Mouse (Mus musculus) spleen, postnatal 4 days (tissue): ENCODE results near the gene Tmem102.

Source experiments
- DNase-seq, 2 experiments: peaks; one replicate each; pipeline ENCODE4 v3.0.0; 2022; ENCODE audit warnings: low spot score in 2 of 2

Tmem102 gene

DNA sequence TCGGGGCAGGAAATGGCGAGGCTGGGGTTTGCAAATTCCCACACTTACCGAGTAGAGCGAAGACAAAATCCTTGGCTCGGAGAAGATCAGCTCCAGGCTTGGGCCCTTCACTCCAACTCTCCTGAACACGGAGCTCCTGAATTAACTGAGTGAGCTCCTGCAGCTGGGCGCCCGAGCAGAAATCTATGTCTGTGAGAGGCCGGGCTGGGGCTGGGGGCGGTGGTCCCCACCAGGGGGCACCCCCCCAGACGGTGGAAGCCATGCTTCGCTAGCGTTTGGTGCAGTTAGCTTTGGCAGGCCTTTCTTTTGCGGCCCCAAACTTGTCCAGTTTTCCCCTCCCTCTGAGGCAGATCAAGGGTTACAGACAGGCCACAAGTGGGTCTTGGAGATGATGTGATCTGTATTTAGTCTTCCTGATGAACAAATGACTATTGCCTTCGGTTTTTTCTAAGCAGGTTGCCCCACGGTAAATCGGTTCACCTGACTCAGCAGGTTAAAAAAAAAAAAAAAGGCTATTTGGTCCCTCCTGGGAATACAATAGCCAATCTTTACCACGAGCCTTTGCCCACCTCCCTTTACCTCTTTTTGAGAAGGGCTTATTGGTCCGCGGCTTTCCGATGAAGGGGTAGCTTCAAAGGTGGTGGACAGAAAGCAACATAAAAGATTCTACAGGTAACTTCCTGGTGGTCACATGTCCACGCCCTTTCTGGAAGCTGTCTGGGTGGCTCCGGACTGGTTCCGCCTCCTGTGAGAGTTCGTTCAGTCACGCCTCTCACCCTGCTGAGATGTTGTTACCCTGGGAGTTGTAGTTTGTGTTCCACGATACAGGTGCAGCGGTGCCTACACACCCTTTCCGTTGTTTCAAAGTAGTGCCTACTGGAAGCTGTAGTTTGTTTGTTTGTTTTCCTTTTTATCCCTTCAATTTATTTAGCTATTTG is at the start of gene Tmem102:
Gene Tmem102 (minus strand): TSS at position 653 of the 938 bp plus-strand sequence.
- no peak for DNase-seq

DNA sequence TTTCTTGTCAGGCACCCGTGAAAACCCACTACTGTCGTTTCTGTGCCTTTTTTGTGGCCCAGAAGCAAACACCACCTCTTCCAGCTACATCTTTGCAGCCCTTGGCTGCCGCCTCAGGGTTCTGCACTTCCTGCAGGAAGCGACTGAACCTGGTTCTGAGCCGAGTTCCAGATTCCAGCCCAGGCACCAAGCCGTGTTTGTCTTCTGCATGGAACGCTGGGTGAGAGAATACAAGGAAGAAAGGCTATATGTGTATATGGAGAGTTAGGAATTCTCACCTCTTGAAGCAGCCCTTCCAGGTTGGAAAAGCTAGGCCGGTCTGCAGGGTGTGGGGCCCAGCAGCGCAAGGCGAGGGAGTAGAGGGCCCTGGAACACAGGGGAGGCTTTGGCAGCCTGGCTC is 49.3 kb upstream of the Tmem102 start:
- peak in 1 of 2 experiments; percentile 72 for DNase-seq

DNA sequence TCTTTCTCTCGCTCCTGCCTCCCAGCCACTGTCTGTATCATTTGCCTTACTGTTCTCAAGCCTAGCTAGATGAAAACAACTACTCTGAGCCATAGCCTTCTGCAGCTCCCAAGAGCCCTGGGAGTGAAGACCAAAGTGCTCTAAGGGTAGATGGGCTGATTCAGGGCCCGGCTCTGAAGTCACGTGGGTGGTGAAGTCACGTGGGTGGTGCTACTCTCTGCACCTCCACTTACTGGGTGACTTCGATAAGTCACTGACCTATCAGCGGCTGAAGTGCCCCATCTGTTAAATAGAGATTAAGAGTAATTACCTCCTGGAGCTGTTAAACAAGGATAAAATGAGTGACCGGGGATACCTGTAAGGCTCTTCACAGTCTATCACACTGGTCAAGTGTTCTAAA is 48.6 kb upstream of the Tmem102 start:
- peak; percentile 86 to 87 for DNase-seq

DNA sequence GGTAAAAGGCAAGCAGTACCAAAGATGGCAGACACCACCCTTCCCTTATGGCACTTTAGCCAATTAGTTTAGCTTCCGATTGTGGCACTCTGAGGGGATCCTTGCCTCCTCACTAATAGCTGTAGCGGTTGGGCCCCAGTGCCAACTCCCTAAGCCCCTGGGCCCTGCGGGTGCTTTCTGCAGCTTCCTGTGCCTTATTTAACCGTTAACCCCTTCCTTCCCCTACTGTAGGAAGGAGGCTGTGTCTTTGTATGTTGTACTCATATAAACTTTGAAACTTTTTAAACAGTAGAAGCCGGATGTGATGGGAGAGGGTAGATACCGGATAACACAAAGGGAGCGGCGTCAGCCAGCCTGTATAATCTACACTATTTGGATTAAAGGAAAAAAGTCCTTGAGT is 45.3 kb upstream of the Tmem102 start:
- peak; percentile 31 to 60 for DNase-seq

DNA sequence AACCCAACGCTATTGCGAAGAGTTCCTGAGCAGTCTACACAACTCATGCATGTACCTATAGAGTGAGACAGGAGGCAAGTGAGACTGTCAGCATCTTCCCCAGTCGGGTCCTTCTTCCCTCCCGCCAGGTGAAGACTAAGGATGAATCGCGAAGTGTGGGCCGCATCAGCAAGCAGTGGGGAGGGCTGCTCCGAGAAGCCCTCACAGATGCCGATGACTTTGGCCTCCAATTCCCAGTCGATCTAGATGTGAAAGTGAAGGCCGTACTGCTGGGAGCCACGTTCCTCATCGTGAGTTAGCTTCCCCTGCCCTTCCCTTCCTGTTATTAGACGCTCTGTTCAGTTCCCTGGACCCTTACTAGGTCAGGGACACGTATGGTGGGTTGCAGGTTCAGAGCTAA is 44.5 kb upstream of the Tmem102 start:
- peak in 1 of 2 experiments; percentile 63 for DNase-seq

DNA sequence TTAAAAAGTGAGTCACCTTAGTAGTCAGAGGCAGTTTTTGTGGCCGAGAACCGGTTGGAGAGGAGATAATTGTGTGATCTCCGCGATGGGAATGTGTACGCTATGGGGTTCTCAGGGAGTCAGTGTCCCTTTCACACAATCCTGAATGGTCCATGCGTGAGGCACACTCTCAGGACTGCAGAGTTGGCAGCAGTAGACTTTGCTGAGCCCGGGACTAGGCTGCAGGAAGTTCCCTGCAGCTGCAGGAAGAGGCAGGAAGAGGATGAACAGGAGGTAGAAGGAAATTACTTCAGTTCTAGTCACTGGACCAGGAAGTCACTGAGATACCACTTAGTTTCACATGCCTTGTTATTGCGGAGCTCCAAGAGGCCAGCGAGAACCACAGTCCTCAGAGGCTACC is 43.7 kb upstream of the Tmem102 start:
- DNase-seq = peak in 1 of 2 experiments; percentile 63

- DNase-seq = peak in 1 of 2 experiments; percentile 66
These were observed 42.6 kb upstream of the Tmem102 start for GRCm38 (mm10) chr11:69848021-69848420.

DNA sequence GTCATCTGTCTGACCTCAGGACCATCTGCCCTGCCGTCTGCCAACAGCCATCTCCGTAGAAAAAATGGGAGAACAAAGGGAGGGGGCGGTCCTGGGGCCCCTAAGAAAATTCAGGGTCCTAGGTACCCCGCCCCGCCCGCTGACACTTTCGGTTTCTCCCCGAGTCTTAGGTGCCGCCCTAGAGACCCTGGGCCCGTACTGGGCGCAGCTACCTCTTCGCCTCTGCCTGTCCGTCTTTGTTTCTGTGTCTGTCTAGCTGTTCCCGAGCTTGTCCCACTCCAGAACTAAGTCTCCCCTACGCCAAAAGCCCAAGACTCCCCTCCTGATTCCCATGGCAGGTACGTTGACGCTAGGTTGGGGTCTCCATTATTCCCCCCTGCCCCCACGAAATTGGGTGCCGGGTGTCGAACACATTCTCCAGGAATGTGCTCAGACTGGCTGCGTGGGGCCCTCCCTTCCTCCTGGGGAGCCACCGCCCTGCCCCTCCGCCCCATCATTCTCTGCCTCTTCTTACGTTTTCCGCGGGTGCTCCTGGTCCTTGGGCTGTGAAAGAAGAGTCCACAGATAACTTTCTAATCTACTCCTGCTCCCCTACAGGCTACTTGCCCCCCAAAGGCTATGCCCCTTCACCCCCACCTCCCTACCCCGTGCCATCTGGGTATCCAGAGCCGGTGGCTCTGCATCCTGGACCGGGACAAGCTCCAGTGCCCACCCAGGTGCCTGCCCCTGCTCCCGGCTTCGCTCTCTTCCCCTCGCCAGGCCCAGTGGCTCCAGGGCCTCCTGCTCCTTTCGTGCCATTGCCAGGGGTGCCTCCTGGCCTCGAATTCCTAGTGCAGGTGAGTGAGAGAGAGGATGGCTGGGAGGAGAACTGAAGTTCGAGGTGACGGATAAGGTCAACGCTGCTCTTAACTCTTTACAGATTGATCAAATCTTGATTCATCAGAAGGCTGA is 41.6 kb upstream of the Tmem102 start:
- DNase-seq = peak; percentile 52 to 77

DNA sequence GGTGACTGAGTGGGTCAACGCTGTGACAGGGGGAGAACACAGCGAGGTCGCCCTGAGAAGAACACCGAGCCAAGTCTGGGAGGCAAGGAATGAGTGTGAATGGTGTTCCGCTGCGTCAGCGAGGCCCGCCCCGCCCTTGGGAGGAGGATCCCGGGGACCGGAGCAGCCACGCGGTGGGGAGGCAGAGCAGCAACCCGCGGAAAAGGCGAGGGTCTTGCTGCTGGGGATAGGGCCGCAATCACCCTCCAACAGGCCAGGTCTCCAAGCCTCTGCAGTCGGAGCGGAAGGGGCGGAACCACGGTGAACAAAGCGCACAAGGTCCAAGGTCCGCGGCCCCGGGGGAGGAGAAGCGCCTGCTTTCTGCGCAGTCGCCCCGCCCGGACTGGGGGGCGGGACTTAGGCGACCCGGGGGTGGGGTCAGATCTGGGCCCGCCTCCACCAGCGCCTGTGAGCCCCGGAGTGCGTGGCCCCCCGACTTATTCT is 40.8 kb upstream of the Tmem102 start, which contains the start of gene Plscr3:
Gene Plscr3 (plus strand): TSS at position 179 of the 483 bp plus-strand sequence.
- peak; percentile 94 to 97 for DNase-seq

DNA sequence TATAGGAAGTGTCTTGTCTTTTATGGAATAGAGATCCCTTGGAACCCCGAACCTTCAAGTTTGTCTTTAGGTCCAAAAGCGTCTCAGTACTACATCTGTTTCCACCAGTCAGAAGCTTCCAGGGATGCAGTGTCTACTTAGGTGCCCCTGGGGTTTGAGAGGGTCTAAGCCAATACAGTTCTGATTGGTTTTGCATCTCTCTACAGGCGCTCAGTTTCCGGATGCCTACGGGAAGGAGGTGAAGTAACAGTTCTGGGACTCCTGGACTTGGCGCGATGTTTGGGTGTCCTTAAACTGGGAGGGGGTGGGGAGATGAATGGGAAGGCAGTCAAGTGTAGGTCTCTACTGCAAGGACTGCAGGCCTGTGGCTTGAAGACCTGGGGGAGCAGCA is 33.3 kb upstream of the Tmem102 start:
- peak in 1 of 2 experiments; percentile 20 for DNase-seq

- DNase-seq = peak; percentile 93 to 94
These were observed 32.7 kb upstream of the Tmem102 start, which contains the start of gene Tmem256 for GRCm38 (mm10) chr11:69837952-69838713. TSS of gene Tmem256 (plus strand) at chr11:69838514.

- no peak for DNase-seq
These were observed 32.2 kb upstream of the Tmem102 start, which contains the start of gene Nlgn2 for GRCm38 (mm10) chr11:69837604-69837951. TSS of gene Nlgn2 (minus strand) at chr11:69837784.

- peak in 1 of 2 experiments; percentile 72 for DNase-seq
These were observed 31.5 kb upstream of the Tmem102 start for GRCm38 (mm10) chr11:69836703-69837576.

- no peak for DNase-seq
These were observed 30.5 kb upstream of the Tmem102 start for GRCm38 (mm10) chr11:69835966-69836335.

DNA sequence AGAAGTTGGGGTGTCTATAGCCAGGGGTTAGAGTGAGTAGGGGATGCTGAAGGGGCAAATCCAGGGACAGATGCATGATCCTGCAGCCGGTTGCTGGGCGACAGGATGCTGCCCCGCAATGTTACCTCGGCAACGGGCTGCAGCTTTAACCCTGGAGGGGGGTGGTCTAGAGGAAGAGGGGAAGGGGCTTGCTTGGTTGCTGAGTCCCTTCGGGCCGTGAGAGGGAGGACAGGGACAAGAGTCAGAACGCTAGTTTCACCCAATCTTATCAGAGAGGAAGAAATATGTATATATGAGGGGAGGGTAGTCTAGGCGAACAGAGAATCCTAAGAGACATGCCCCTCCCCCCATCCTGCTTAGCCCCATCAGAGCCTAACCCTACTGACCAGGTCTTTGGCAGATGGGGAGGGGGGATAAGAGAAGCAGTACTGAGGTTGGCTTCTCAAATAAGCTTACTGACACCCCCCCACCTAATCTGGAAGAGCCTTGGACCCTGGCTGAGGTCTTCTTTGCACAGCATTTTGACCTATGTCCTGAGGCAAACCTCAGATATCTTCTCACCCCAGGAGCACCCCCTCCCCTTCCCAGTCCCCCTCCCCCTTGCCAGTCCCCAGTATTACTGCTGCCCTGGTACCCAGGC is 30.0 kb upstream of the Tmem102 start:
- DNase-seq = no peak

- DNase-seq = peak; percentile 65 to 86
These were observed 28.7 kb upstream of the Tmem102 start for GRCm38 (mm10) chr11:69834001-69834549.

DNA sequence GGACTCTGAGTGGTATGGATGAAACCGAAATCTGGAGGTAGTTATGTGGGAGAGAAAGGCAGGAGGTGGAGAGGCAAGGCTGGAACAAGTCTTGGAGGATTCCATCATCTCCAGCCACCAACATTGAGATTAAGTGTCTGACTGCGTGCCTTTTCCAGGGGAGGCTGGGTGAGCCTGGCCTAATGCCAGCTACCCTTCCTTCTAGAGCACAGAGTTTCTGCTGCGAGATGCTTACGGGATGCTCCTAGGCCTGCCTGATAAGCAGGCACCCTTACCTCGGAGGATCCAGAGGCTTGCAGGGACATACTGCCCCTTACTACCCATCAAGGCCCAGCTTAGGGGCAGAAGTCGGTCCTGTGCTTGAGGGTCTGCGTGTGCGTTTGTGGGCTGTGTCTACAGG is 28.1 kb upstream of the Tmem102 start:
- DNase-seq = no peak

- no peak for DNase-seq
These were observed 23.4 kb upstream of the Tmem102 start for GRCm38 (mm10) chr11:69828832-69829231.

- DNase-seq = no peak
These were observed 18.0 kb upstream of the Tmem102 start for GRCm38 (mm10) chr11:69823456-69823855.
